Mouse (Mus musculus): ENCODE results near the gene Papolb.

The Papolb gene

DNA sequence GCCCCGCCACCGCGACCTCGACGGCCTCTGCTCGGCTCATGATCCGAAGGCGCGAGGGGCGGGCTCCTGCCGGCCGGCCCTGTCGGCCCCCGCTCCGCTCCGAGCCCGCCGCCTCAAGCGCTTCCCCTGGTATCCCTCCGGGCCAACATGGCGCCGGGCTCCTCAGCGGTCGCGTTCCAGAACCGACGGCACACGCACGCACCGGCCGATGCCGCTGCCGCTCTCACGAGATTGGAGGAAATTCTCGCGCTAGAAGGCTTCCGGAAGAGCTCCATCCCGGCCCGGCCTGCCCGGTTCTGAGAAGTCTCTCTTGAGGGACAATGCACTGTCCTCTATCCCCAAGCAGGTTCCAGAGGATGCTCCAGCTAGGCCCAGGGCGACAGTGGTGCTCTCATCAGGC, at the start of gene Papolb:
TSS of gene Papolb (minus strand) at position 162 of the 400 bp plus-strand sequence.
- DNase-seq (ENCODE audit: low spot score), result no peak

DNA sequence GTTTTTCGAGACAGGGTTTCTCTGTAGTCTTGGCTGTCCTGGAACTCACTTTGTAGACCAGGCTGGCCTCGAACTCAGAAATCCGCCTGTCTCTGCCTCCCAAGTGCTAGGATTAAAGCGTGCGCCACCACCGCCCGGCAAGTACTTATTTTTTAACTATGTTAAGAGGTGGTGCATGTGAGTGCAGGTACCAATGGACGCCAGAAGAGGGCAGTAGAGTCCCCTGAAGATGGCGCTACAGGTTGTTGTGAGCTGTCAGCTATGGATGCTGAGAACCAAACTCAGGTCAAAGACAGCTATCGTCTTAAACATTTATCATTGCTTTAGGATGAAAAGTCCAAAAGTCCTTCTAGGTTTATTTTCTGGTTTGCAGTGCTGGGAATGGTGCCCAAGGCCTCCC, 48.3 kb upstream of the Papolb start:
- DNase-seq (ENCODE audit: low spot score), result no peak

DNA sequence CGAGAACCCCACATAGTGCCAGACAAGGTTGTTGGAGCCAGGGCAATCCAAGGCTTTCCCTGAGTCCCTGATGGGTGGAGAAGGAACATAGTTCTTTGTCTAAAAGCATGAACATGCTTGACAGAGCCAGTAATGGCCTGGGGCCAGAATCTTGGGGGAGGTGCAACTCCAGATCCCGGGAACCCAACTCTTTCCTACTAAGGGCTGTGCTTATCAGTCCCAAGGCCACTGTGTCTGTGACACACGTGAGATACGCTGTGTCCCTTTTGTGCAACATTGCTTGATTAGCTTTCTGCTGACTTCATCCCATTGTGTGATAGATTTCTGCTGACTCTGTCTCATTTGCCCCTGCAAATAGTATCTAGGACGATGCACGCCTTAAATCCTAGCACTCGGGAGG, 47.0 kb upstream of the Papolb start:
- DNase-seq (ENCODE audit: low spot score), result peak; percentile 53

- no peak for DNase-seq (ENCODE audit: low spot score)
Observed at GRCm38 (mm10) chr5:142574323-142575057, 44.6 kb upstream of the Papolb start.

DNA sequence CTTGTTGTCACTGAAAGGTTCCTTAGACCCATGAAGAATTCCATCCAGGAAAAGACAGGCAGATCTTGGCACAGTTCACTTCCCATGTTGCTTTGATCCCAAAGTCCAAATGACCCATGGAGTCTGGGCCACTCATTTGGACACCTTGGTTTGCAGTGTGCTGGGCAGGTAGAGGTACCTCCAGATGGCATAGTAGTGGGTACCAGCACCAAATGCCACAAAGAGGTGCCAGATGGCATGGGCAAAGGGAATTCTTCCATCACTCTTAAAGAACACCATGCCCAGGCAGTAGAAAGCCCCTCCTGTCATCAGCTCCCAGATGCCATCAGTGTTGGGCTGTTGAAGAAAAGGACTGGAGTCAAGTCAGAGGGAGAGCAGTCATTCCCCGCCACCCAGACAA, 34.7 kb upstream of the Papolb start:
- DNase-seq (ENCODE audit: low spot score), result no peak

DNA sequence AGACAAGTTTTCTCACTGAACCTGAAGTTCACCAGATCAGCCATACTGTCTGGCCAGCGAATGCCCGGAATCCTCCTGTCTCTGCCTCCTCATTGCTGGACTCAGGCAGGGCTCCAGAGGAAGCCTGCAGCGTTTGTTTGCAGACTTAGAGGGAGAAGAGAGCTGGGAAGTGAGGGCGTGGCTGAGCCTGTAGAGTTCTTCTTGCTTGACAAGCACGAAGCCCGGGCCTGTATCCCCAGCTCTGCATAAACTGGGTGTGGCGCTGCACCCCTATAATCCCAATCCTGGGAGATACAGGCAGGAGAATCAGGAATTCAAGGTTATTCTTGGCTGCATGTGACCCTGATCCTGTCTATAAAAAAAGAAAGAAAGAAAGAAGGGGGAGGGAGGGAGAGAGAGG, 30.4 kb upstream of the Papolb start:
- DNase-seq (ENCODE audit: low spot score), result no peak

- DNase-seq (ENCODE audit: low spot score), result peak; percentile 21
Observed at GRCm38 (mm10) chr5:142557397-142558067, 27.7 kb upstream of the Papolb start.

- DNase-seq (ENCODE audit: low spot score), result no peak
Observed at GRCm38 (mm10) chr5:142556721-142557120, 26.8 kb upstream of the Papolb start.

DNA sequence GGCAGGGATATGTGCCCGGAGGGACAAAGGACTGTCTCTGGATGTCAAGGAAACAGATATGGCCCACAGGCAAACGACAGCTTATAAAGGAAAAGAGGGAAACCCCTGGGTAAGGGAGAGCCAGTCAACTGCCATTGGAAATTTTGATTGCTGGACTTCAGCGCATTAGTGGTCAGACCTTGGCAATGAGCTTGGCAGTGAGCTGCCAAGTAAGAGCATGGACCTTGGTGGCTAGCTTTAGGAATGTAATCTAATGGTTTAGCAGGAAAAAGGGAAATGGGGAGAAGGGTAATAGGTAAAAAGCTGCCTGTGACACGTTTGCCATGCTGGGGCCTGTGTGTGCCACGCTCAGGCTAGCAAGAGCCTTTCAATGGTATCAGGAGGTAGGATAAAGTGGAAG, 26.0 kb upstream of the Papolb start:
- DNase-seq (ENCODE audit: low spot score), result no peak

DNA sequence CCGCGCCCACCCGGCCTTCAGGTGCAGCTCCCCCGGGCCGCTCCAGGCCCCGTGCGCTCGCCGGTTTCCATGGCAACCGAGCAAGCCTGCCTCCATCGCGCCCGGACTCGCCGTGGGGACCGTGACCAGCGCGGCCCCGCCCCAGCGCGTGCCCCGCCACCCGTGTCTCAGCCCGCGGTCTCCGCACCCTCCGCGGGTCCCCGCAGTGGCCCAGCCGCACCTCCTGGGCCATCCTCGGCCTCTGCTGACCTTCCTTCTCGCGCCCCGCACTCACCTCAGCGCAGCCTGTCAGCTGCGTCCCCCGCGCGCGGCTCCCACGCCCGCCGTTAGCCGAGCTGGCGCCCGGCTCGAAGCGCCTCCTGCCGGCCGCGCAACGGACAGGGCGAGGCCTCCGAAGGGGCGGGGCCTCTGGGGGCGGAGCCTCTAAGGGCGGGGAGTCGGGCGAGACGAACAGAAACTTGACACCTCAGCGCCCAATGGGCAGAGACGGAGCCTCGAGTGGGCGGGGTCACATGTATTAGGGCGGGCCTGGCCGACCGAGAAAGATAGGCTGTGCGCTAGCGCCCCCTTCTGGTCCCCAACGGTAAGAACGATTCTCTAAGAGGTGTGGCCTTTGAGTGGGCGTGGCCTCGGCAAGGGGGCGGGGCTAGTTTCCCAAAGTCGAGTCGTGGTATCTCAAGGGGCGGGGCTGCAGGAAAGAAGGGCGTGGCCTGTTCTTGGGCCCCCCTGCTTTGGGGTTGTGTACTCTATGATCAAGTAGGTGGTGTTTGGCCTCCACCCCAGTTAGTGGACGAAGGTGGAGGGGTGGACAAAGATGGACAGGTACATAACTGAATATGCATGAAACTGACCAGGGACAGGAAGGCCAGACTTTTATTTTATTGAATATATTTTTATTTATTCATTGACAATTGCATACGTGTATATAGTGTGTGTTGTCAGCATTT, 21.1 kb upstream of the Papolb start, which contains the start of gene Radil:
TSS of gene Radil (minus strand) at position 393 of the 947 bp plus-strand sequence.
- DNase-seq (ENCODE audit: low spot score), result peak; percentile 89

DNA sequence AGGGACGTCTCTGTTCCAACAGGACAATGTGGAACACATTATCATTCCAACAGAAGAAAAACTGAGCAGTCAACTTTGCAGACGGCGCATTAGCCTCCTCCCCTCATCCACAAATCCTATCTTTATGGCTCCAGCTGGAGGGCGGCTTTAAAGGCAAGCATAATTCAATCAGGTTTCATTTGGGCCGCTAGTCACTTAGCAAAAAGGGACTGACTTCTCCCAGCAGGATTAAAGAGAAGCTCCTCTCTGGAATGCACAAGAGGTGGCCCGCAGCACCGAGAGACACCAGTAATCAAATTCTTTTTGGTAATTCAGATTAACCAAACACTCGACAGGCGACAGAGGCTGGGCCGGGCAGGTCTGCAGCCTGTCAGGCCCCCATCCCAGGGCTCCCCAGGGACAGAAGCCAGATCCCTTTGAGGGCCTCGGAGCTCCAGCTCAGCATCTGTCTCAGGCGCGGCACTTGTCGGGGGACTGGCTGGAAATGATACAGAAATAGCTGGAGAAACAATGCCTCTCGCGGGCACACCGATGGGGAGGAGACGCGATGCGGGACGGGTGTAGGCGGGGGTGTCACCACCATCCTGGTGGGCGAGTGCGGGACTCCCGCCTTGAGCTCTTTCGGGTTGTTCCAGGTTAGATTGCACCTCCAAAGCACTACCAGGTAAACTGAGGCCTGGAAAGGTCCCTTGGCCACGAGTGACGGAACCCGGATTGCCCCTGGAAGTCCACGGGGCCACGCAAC, 20.3 kb upstream of the Papolb start:
- no peak for DNase-seq (ENCODE audit: low spot score)

DNA sequence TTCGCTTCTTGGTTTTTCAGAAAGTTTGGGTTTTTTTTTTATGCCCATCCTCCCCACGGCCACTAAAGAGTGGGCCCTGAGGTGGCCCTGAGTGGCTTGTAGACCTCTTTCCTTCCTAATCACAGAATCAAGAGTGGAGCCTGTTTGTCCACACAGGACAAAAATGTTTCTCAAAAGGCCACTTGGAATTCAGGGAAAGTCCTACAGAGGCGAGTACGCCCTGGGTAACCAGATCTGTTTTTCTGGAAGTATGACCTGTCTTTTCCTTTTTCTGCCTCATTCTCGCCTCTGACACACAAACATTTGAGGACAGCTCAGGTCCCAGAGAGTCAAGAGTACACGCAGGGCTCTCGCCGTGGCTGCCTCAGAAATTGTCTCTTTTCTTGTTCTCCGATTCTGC, 19.6 kb upstream of the Papolb start:
- no peak for DNase-seq (ENCODE audit: low spot score)

DNA sequence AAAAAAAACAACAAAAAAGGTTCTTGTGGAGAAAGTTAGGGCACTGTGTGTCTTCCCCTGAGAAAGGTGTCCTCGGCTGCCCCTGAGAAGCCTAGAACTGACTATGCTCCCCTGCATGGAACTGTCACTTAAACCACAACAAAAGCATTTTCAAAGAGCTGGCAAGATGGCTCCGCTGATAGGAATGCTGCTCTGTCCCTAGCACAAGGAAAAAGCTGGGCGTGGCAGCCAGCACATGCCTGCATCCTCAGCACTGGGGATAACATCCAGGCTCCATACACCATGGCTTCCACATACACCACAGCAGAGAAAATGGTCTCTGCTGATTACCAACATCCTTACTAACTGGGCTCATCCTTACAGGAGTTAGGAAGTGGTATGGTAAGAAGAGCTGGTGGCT, 17.2 kb upstream of the Papolb start:
- no peak for DNase-seq (ENCODE audit: low spot score)

GRCm38 (mm10) chr5:142546344-142546743, 16.5 kb upstream of the Papolb start:
- DNase-seq (ENCODE audit: low spot score), result no peak

GRCm38 (mm10) chr5:142545014-142545795, 15.3 kb upstream of the Papolb start:
- DNase-seq (ENCODE audit: low spot score), result no peak

- no peak for DNase-seq (ENCODE audit: low spot score)
Observed at GRCm38 (mm10) chr5:142537286-142537685, 7.4 kb upstream of the Papolb start.

DNA sequence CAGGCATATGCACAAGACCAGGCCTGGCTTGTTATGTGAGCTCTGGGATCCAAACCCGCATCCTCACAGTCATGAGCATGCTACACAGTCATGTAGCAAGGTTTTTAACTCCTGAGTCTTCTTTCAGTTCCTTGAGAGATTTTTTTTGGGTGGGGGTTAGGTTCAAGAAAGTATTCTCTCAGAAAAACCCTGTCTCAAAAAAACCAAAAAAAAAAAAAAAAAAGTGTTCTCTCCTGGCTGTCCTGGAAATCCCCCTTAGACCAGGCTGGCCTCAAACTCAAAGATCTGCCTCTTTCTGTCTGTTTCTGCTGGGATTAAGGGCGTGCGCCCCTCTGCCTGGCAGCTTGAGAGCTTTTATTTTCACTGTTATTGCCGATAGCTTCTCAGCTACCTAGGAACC, 5.5 kb upstream of the Papolb start:
- no peak for DNase-seq (ENCODE audit: low spot score)

DNA sequence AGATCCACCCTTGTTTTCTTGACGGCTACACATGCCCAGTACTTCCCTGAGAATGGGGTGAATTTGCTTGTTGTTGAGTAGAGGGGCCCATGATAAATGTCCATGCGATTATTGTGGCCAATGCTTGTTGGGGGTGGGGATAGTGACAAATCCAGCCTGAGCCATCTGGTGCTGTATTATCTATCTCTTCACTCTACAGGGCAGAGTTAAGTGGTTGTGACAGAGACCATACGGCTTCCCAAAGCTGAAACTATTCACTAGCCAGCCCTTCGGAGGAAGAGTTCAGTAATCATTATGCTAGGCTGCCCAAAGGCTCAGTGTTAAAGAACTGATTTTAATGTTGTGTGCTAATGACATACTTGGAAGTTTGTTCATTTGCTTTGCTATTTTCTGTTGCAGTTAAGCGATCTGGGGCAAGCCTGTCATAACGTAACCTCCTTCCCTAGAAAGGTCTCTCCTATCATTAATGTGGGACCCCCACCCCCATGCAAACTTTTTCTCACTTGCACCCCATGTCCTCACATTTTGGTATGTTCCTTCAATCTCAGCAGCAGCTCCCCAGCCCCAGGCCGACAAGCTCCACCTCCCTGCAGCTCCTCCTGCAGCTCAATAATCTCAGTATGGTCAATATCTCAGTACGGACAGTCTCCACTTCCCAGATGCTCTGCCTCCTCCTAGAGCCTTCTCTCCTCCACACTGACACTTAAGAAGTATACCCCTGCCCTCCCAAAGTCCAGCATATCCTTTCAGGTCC, 5.0 kb downstream of the Papolb start:
- no peak for DNase-seq (ENCODE audit: low spot score)

- no peak for DNase-seq (ENCODE audit: low spot score)
Observed at GRCm38 (mm10) chr5:142521195-142521866, 8.5 kb downstream of the Papolb start.

GRCm38 (mm10) chr5:142520360-142520759, 9.5 kb downstream of the Papolb start:
- DNase-seq (ENCODE audit: low spot score), result no peak
